Mouse (Mus musculus): ENCODE measurements around the gene Recql.

The Recql gene

GRCm38 (mm10) chr6:142345440-142346038 lies 41.3 kb downstream of the Recql start, which contains the start of gene Pyroxd1:
Pyroxd1 (plus strand) TSS chr6:142345654.
- H3K36me3 ChIP-seq (ENCODE audit: control insufficient read depth, insufficient read depth, low read length, poor library complexity, severe bottlenecking), result no peaks in the 10 kb centered on the region; the same call in 1 of the 2 replicates
- peak; percentile 93 for DNase-seq (ENCODE audit: low read depth, low spot score)

DNA sequence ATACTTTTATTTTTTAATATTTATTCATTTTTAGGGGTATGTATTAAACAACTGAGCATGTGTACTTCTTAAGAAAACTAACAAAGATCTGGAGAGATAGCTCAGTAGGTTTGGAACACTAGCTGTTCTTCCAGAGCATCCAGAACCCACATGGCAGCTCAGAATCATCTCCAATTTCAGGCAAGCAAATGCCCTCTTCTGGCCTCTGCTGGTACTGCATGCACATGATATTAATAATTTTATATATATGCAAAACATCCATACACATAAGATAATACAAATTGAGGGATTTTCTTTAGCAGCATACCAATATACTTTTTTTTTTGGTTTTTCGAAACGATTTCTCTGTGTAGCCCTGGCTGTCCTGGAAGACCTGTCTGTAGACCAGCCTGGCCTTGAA lies 43.3 kb downstream of the Recql start:
- Histone ChIP-seq H3K36me3 (ENCODE audit: control insufficient read depth, insufficient read depth, low read length, poor library complexity, severe bottlenecking) (no peaks in the 10 kb centered on the region), H3K27me3 (ENCODE audit: control insufficient read depth, insufficient read depth, low read length, poor library complexity, severe bottlenecking) (no peaks in the 10 kb centered on the region)
- peak; percentile 71 for DNase-seq (ENCODE audit: low read depth, low spot score)

More at GRCm38 (mm10) chr6:142345440-142346038, 41.3 kb downstream of the Recql start, which contains the start of gene Pyroxd1:
- H3K27me3 ChIP-seq (ENCODE audit: control insufficient read depth, insufficient read depth, low read length, poor library complexity, severe bottlenecking), result no peaks in the 10 kb centered on the region

- H3K27me3 ChIP-seq (ENCODE audit: control insufficient read depth, insufficient read depth, low read length, poor library complexity, severe bottlenecking), result no peaks in the 10 kb centered on the region
- no peak for DNase-seq (ENCODE audit: low read depth, low spot score)
- H3K36me3 ChIP-seq (ENCODE audit: control insufficient read depth, insufficient read depth, low read length, poor library complexity, severe bottlenecking), result no peaks in the 10 kb centered on the region
Measured at GRCm38 (mm10) chr6:142339576-142339975, 47.3 kb downstream of the Recql start.

DNA sequence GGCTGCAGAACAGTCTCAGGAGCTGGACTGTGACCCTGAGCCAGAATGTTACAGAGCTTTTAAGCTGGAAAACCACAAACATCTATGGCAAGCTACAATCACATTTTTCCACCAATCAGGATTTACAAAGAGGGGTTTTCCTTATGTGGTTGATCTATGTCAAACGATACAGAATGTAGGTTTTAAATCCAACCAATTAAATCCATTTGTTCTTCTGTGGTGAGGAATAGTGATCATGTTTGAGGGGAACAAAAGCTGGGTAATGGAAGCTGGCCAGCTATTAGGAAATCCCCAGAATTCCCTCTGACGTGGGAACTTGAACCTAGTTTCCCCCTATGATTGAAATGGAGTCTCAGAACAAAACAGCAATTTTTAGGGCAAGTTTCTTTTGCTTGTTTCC lies 47.9 kb downstream of the Recql start:
- H3K27me3 ChIP-seq (ENCODE audit: control insufficient read depth, insufficient read depth, low read length, poor library complexity, severe bottlenecking), result no peaks in the 10 kb centered on the region
- no peak for DNase-seq (ENCODE audit: low read depth, low spot score)
- no peaks in the 10 kb centered on the region for H3K36me3 ChIP-seq (ENCODE audit: control insufficient read depth, insufficient read depth, low read length, poor library complexity, severe bottlenecking)

DNA sequence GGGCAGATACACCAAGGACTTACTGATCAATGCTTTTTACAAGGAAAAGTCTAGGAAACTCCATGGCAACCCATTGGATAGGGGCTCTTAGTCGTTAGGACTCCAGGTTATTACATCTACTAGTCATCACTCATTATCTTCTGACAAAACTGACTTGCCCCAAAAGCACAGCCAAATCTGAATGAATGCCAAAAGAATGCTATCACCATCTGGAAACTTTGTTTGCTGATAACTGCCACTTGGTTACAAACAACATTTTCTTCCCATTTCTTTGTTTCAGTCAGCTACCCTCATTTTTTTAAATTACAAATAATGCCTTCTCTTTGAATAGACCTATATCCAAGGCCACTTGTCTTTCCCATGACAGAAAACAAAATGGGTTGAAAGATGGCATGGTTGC lies 57.7 kb downstream of the Recql start:
- Histone ChIP-seq H3K27me3 (ENCODE audit: control insufficient read depth, insufficient read depth, low read length, poor library complexity, severe bottlenecking) (no peaks in the 10 kb centered on the region), H3K36me3 (ENCODE audit: control insufficient read depth, insufficient read depth, low read length, poor library complexity, severe bottlenecking) (no peaks in the 10 kb centered on the region)
- no peak for DNase-seq (ENCODE audit: low read depth, low spot score)

DNA sequence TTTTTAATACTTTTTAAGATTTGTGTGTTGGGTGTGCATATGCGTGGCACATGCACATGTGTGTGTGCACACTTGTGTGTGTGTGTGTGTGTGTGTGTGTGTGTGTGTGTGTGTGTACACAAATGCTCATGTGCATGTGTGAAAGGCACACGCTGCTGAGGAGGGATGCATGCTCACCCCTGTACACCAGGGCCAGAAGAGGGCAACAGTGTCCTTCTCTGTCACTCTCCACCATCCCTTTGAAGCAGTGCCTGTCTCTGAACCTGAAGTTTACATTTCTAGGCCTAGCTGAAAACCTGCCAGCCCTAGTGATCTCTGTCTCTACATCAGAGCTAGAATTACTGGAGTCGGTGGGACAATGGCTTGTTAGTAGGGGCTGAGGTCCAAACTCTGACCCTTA lies 60.3 kb downstream of the Recql start:
- no peak for DNase-seq (ENCODE audit: low read depth, low spot score)
- no peaks in the 10 kb centered on the region for H3K36me3 ChIP-seq (ENCODE audit: control insufficient read depth, insufficient read depth, low read length, poor library complexity, severe bottlenecking)
- no peaks in the 10 kb centered on the region for H3K27me3 ChIP-seq (ENCODE audit: control insufficient read depth, insufficient read depth, low read length, poor library complexity, severe bottlenecking)

- H3K27me3 ChIP-seq (ENCODE audit: control insufficient read depth, insufficient read depth, low read length, poor library complexity, severe bottlenecking), result no peaks in the 10 kb centered on the region
- DNase-seq (ENCODE audit: low read depth, low spot score), result no peak
- H3K36me3 ChIP-seq (ENCODE audit: control insufficient read depth, insufficient read depth, low read length, poor library complexity, severe bottlenecking), result no peaks in the 10 kb centered on the region
Measured at GRCm38 (mm10) chr6:142322881-142323280, 64.0 kb downstream of the Recql start, which contains the start of gene Slco1a5. Slco1a5 (minus strand) TSS chr6:142322981.

GRCm38 (mm10) chr6:142317106-142317505 lies 69.8 kb downstream of the Recql start:
- Histone ChIP-seq H3K27me3 (ENCODE audit: control insufficient read depth, insufficient read depth, low read length, poor library complexity, severe bottlenecking) (no peaks in the 10 kb centered on the region), H3K36me3 (ENCODE audit: control insufficient read depth, insufficient read depth, low read length, poor library complexity, severe bottlenecking) (no peaks in the 10 kb centered on the region)
- no peak for DNase-seq (ENCODE audit: low read depth, low spot score)

DNA sequence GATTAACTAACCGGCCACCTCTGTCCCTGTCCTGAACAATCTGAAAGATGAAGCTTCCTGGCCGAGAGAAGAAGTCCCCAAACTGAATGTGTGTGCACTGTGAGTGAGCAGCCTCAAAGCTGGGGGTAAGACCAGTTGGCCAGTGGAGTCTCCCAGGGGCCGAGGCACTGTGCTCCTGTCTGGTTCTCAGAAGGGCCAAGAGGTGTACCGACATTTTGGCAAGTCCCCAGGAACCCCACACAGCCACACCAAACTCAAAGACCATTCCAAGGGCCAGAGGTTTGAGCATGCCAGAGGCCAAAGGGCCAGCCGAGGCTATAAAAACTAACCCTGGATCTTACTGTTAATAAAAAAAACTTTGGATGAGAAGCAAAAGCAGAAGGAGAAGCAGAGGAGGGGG lies 72.6 kb downstream of the Recql start:
- no peak for DNase-seq (ENCODE audit: low read depth, low spot score)
- H3K36me3 ChIP-seq (ENCODE audit: control insufficient read depth, insufficient read depth, low read length, poor library complexity, severe bottlenecking), result no peaks in the 10 kb centered on the region
- H3K27me3 ChIP-seq (ENCODE audit: control insufficient read depth, insufficient read depth, low read length, poor library complexity, severe bottlenecking), result no peaks in the 10 kb centered on the region

GRCm38 (mm10) chr6:142305076-142305475 lies 81.8 kb downstream of the Recql start:
- no peaks in the 10 kb centered on the region for H3K36me3 ChIP-seq (ENCODE audit: control insufficient read depth, insufficient read depth, low read length, poor library complexity, severe bottlenecking)
- DNase-seq (ENCODE audit: low read depth, low spot score), result no peak
- no peaks in the 10 kb centered on the region; the same call in 1 of the 2 replicates for H3K27me3 ChIP-seq (ENCODE audit: control insufficient read depth, insufficient read depth, low read length, poor library complexity, severe bottlenecking)
